Mouse (Mus musculus) hematopoietic multipotent progenitor cell, adult 10-12 weeks (in vitro differentiated cells): ENCODE measurements around the gene Tmem8. TPM values are rescaled to one million over a fixed set of nuclear protein-coding genes. Genes with fewer than 3 reads are reported as not detected.

Experiments used
- polyA plus RNA-seq: library from polyadenylated mRNA; stranded (reverse); fragments of >175 nt; gene quantifications from 2 replicates; pipeline ENCODE4 v1.2.3, GENCODE M21; 2012; ENCODE audit warnings: low replicate concordance

The Tmem8 gene
- polyA plus RNA-seq: 16.6 and 22.7 TPM in 2 replicates

GRCm38 (mm10) chr17:26113181-26113948 is at the start of gene Tmem8:
Gene Tmem8, plus strand, starts transcription at chr17:26113299.

DNA sequence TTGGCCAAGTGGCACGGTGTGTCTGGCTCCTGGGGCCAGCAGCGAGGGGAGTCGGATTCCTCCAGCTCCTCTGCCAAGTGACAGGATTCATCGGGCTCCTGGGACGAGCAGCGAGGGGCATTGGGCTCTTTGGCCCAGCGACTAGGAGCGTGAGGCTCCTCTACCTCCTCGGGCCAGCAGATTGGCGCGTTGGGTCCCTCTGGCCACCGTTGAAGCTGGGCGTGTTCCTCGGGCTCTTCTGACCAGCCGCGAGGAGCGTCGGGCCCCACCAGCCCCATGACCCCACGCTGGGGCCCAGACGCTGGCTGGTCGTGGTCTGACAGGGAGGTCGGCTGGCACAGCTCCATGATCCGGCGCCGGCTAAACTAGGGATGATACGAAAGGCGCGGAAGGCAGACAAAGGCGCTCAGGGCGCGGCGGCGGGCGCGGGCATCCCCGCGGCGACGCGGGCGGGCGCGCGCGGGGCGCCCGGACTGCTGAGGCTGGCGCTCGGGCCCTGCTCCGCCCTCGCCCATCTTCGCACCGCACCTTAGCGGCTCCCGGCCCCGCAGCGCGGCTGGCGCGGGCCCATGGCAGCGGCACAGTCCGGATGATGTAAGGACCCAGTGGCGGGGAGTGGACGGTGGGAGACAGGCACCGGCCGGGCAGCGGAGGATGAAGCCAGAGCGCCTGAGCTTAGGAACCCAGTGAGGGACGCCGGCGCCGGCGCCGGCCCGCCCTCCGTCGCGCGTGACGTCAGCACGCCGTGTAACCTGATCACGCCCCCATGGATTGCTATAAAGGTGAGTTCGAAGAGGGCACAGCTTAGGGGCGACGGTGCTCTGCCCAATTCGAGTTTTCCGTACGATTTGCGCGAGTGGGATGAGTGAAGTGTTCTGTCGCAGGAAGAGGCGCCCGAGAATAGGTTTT is 44.0 kb upstream of the Tmem8 start, which contains the start of gene Rab11fip3:
Rab11fip3 (minus strand) TSS at position 725 of the 909 bp plus-strand sequence.

GRCm38 (mm10) chr17:26089905-26090632 is 23.0 kb upstream of the Tmem8 start, which contains the start of gene Decr2:
Gene Decr2, minus strand, starts transcription at chr17:26090337.

GRCm38 (mm10) chr17:26095121-26095740 is 17.9 kb upstream of the Tmem8 start, which contains the start of gene Nme4:
Gene Nme4, minus strand, starts transcription at chr17:26095602.

GRCm38 (mm10) chr17:26123267-26123684 is 10.2 kb downstream of the Tmem8 start, which contains the start of gene Mrpl28:
Gene Mrpl28, plus strand, starts transcription at chr17:26123500.

GRCm38 (mm10) chr17:26138239-26138836 is 25.2 kb downstream of the Tmem8 start, which contains the start of gene Axin1:
Gene Axin1, plus strand, starts transcription at chr17:26138688.

Other genes with a start within 250 kb of the Tmem8 start
- gene Mcrip2, start 244.5 kb upstream of the Tmem8 start, polyA plus RNA-seq: 23.1 and 35.5 TPM in 2 replicates
- 39.0 and 56.9 TPM in 2 replicates for gene Mettl26, start 238.2 kb upstream of the Tmem8 start, polyA plus RNA-seq
- gene Wfikkn1, start 232.4 kb upstream of the Tmem8 start, polyA plus RNA-seq: 0.97 and 2.3 TPM in 2 replicates
- 16.9 and 27.8 TPM in 2 replicates for gene Rab40c, start 193.6 kb upstream of the Tmem8 start, polyA plus RNA-seq
- 98.3 and 349 TPM in 2 replicates for gene Pigq, start 168.4 kb upstream of the Tmem8 start, polyA plus RNA-seq
- 5.3 TPM in 1 of 2 replicates, not detected in the other for gene Nhlrc4, start 168.3 kb upstream of the Tmem8 start, polyA plus RNA-seq
- 0.05 TPM in 1 of 2 replicates, not detected in the other for gene A930017K11Rik, start 160.7 kb upstream of the Tmem8 start, polyA plus RNA-seq
- gene Capn15, start 127.5 kb upstream of the Tmem8 start, polyA plus RNA-seq: 61.6 and 119 TPM in 2 replicates
- 7.3 and 22.8 TPM in 2 replicates for gene Rab11fip3, start 43.7 kb upstream of the Tmem8 start, polyA plus RNA-seq
- gene Decr2, start 23.0 kb upstream of the Tmem8 start, polyA plus RNA-seq: 0.60 and 0.89 TPM in 2 replicates
- 12.3 and 23.3 TPM in 2 replicates for gene Nme4, start 17.7 kb upstream of the Tmem8 start, polyA plus RNA-seq
- gene Mrpl28, start 10.2 kb downstream of the Tmem8 start, polyA plus RNA-seq: 55.8 and 84.0 TPM in 2 replicates
- gene Axin1, start 25.4 kb downstream of the Tmem8 start, polyA plus RNA-seq: 52.8 and 62.8 TPM in 2 replicates
- gene Pdia2, start 85.8 kb downstream of the Tmem8 start, polyA plus RNA-seq: 1.3 TPM in 1 of 2 replicates, not detected in the other
- 7.4 and 8.8 TPM in 2 replicates for gene Rgs11, start 89.7 kb downstream of the Tmem8 start, polyA plus RNA-seq
- 0.20 and 0.30 TPM in 2 replicates for gene Arhgdig, start 94.5 kb downstream of the Tmem8 start, polyA plus RNA-seq
- 5.6 and 15.1 TPM in 2 replicates for gene Fam234a, start 130.9 kb downstream of the Tmem8 start, polyA plus RNA-seq
- 34.2 and 49.0 TPM in 2 replicates for gene Luc7l, start 139.6 kb downstream of the Tmem8 start, polyA plus RNA-seq